Mouse (Mus musculus) ovary, postnatal 10 days (tissue): ENCODE data around the gene Nfia.

Experiments
- DNase-seq: peaks from one replicate; pipeline ENCODE4 v3.0.0; 2022; ENCODE audit warnings: low spot score

Gene Nfia

GRCm38 (mm10) chr4:98104161-98104560, 331.6 kb downstream of the Nfia start:
- DNase-seq, result no peak

GRCm38 (mm10) chr4:98104911-98105702, 332.6 kb downstream of the Nfia start:
- no peak for DNase-seq

- DNase-seq, result no peak
These were observed 333.4 kb downstream of the Nfia start for GRCm38 (mm10) chr4:98105971-98106370.

GRCm38 (mm10) chr4:98106445-98107092, 334.0 kb downstream of the Nfia start:
- no peak for DNase-seq

- no peak for DNase-seq
These were observed 334.5 kb downstream of the Nfia start for GRCm38 (mm10) chr4:98107093-98107453.

GRCm38 (mm10) chr4:98107936-98108675, 335.6 kb downstream of the Nfia start:
- no peak for DNase-seq

GRCm38 (mm10) chr4:98108676-98109016, 336.1 kb downstream of the Nfia start:
- DNase-seq, result no peak

GRCm38 (mm10) chr4:98109064-98109463, 336.5 kb downstream of the Nfia start:
- DNase-seq, result no peak

GRCm38 (mm10) chr4:98109911-98110310, 337.4 kb downstream of the Nfia start:
- no peak for DNase-seq

- DNase-seq, result no peak
These were observed 340.9 kb downstream of the Nfia start for GRCm38 (mm10) chr4:98113289-98114024.

GRCm38 (mm10) chr4:98114966-98115365, 342.4 kb downstream of the Nfia start:
- no peak for DNase-seq

- DNase-seq, result no peak
These were observed 342.9 kb downstream of the Nfia start for GRCm38 (mm10) chr4:98115401-98115800.

GRCm38 (mm10) chr4:98116046-98116445, 343.5 kb downstream of the Nfia start:
- no peak for DNase-seq

- DNase-seq, result no peak
These were observed 345.6 kb downstream of the Nfia start for GRCm38 (mm10) chr4:98118126-98118525.

- DNase-seq, result no peak
These were observed 346.5 kb downstream of the Nfia start for GRCm38 (mm10) chr4:98118761-98119675.

- DNase-seq, result no peak
These were observed 347.5 kb downstream of the Nfia start for GRCm38 (mm10) chr4:98119949-98120531.

GRCm38 (mm10) chr4:98120706-98121340, 348.3 kb downstream of the Nfia start:
- DNase-seq, result no peak

GRCm38 (mm10) chr4:98126003-98126677, 353.6 kb downstream of the Nfia start:
- DNase-seq, result no peak

GRCm38 (mm10) chr4:98130798-98131197, 358.3 kb downstream of the Nfia start:
- DNase-seq, result no peak

GRCm38 (mm10) chr4:98134027-98134426, 361.5 kb downstream of the Nfia start:
- no peak for DNase-seq
